Mouse (Mus musculus) neural tube, embryonic 11.5 days (tissue): ENCODE data around the gene Plekho2. TPM values are rescaled to one million over a fixed set of nuclear protein-coding genes. Genes with fewer than 3 reads are reported as not detected.

Source experiments
- ATAC-seq: fragments of 200-750 bp; cut with Nextera tagmentation; 2 replicates; pipeline ENCODE4 v1.8.0; 2017; ENCODE audit warnings: moderate number of reproducible peaks, mild to moderate bottlenecking, moderate TSS enrichment, moderate library complexity; ENCODE audit not compliant: insufficient read depth, low FRiP score, low TSS enrichment
- DNase-seq: peaks from one replicate; pipeline ENCODE4 v3.0.0-alpha.2; 2015; ENCODE audit warnings: low spot score
- H3K27ac ChIP-seq: fragments of 300-500 bp; sonication (generic); 2 replicates; pipeline ENCODE4 v1.5.1; 2014; ENCODE audit warnings: low read depth, mild to moderate bottlenecking, low read length
- H3K27me3 ChIP-seq: fragments of 300-500 bp; sonication (generic); 2 replicates; pipeline ENCODE4 v1.6.1; 2014; ENCODE audit warnings: mild to moderate bottlenecking, low read length, mixed read lengths; ENCODE audit not compliant: control insufficient read depth, insufficient read depth
- H3K36me3 ChIP-seq: fragments of 300-500 bp; sonication (generic); 2 replicates; pipeline ENCODE4 v1.6.1; 2014; ENCODE audit warnings: mild to moderate bottlenecking, low read length, moderate library complexity, mixed read lengths; ENCODE audit not compliant: control insufficient read depth, insufficient read depth
- H3K4me1 ChIP-seq: fragments of 300-500 bp; sonication (generic); 2 replicates; pipeline ENCODE4 v1.6.1; 2014; ENCODE audit warnings: low read length, mixed read lengths; ENCODE audit not compliant: control insufficient read depth, insufficient read depth
- H3K4me2 ChIP-seq: fragments of 300-500 bp; sonication (generic); 2 replicates; pipeline ENCODE4 v1.6.1; 2014; ENCODE audit warnings: low read depth, mild to moderate bottlenecking, moderate library complexity
- H3K4me3 ChIP-seq: fragments of 300-500 bp; sonication (generic); 2 replicates; pipeline ENCODE4 v1.5.1; 2014; ENCODE audit warnings: low read depth, low read length
- H3K9ac ChIP-seq: fragments of 300-500 bp; sonication (generic); 2 replicates; pipeline ENCODE4 v1.6.1; 2014; ENCODE audit warnings: mild to moderate bottlenecking, low read length
- H3K9me3 ChIP-seq: fragments of 300-500 bp; sonication (generic); 2 replicates; pipeline ENCODE4 v1.6.1; 2016; ENCODE audit warnings: low read length; ENCODE audit not compliant: control insufficient read depth
- WGBS: fragments of 180-500 bp; shearing (Covaris S2); extraction: QIAGEN DNeasy Blood & Tissue Kit; methylation state at CpG from one replicate; pipeline ENCODE4 v1.1.7; 2014; 5-methylcytosine and 5-hydroxymethylcytosine counted together
- polyA plus RNA-seq: library from polyadenylated mRNA; unstranded; fragments of >200 nt; fragmentation: Nextera tagmentation; extraction: Ambion mirVana; gene quantifications from 2 replicates; pipeline ENCODE4 v1.2.1, GENCODE M21; 2014

The Plekho2 gene
- polyA plus RNA-seq, 1 experiment from 2014 or later, result 13.3 TPM

- no peaks in the 10 kb centered on the region for H3K9me3 ChIP-seq
- H3K36me3 ChIP-seq, result peaks cover 6% of the 10 kb centered on the region
- H3K4me1 ChIP-seq, result peaks cover 31% of the 10 kb centered on the region
- DNase-seq (peak; percentile 9), ATAC-seq (no peak)
- H3K27me3 ChIP-seq, result no peaks in the 10 kb centered on the region
- no peak overlapping the region for H3K4me3 ChIP-seq
- no peak overlapping the region for H3K27ac ChIP-seq
- 94% methylated on average over 5 of the region's 5 CpGs for WGBS
- no peak overlapping the region for H3K4me2 ChIP-seq
- no peak overlapping the region for H3K9ac ChIP-seq
Measured at GRCm38 (mm10) chr9:65552141-65552540, 27.7 kb downstream of the Plekho2 start.

- no peak overlapping the region for H3K9ac ChIP-seq
- DNase-seq (peak; percentile 60), ATAC-seq (no peak)
- no peak overlapping the region for H3K4me2 ChIP-seq
- H3K4me1 ChIP-seq, result peaks cover 31% of the 10 kb centered on the region
- H3K36me3 ChIP-seq, result peaks cover 3% of the 10 kb centered on the region; the same call in 1 of the 2 replicates
- H3K27ac ChIP-seq, result peak overlapping the region; percentile 1; the same call in 1 of the 2 replicates
- no peak overlapping the region for H3K4me3 ChIP-seq
- WGBS, result 25% methylated on average over 5 of the region's 5 CpGs
- H3K27me3 ChIP-seq, result no peaks in the 10 kb centered on the region
- H3K9me3 ChIP-seq, result no peaks in the 10 kb centered on the region
Measured at GRCm38 (mm10) chr9:65551035-65551434, 28.8 kb downstream of the Plekho2 start.

GRCm38 (mm10) chr9:65550079-65550831 lies 29.6 kb downstream of the Plekho2 start:
- no peak for DNase-seq
- H3K27ac ChIP-seq, result 0 out of 2 replicates have a peak overlapping the region, but pooled peaks have one; percentile 1
- H3K9ac ChIP-seq, result no peak overlapping the region
- no peak overlapping the region for H3K4me3 ChIP-seq
- ATAC-seq, result no peak
- no peaks in the 10 kb centered on the region for H3K36me3 ChIP-seq
- 41% methylated on average over 7 of the region's 7 CpGs for WGBS
- H3K9me3 ChIP-seq, result no peaks in the 10 kb centered on the region
- H3K4me2 ChIP-seq, result no peak overlapping the region
- H3K27me3 ChIP-seq, result no peaks in the 10 kb centered on the region
- H3K4me1 ChIP-seq, result peaks cover 27% of the 10 kb centered on the region

GRCm38 (mm10) chr9:65549643-65550042 lies 30.2 kb downstream of the Plekho2 start:
- Histone ChIP-seq H3K27ac (no peak overlapping the region), H3K4me1 (peaks cover 21% of the 10 kb centered on the region), H3K4me2 (no peak overlapping the region), H3K4me3 (no peak overlapping the region), H3K9me3 (no peaks in the 10 kb centered on the region), H3K27me3 (no peaks in the 10 kb centered on the region), H3K9ac (no peak overlapping the region), H3K36me3 (no peaks in the 10 kb centered on the region)
- 88% methylated on average over 5 of the region's 5 CpGs for WGBS
- DNase-seq (no peak), ATAC-seq (no peak)

- H3K9me3 ChIP-seq, result no peaks in the 10 kb centered on the region
- no peak overlapping the region for H3K27ac ChIP-seq
- H3K4me3 ChIP-seq, result no peak overlapping the region
- no peaks in the 10 kb centered on the region for H3K27me3 ChIP-seq
- ATAC-seq (no peak), DNase-seq (peak; percentile 9)
- peaks cover 17% of the 10 kb centered on the region for H3K4me1 ChIP-seq
- no peak overlapping the region for H3K4me2 ChIP-seq
- no peaks in the 10 kb centered on the region for H3K36me3 ChIP-seq
- no peak overlapping the region for H3K9ac ChIP-seq
- 79% methylated on average over 3 of the region's 3 CpGs for WGBS
Measured at GRCm38 (mm10) chr9:65549139-65549538, 30.7 kb downstream of the Plekho2 start.

GRCm38 (mm10) chr9:65548311-65548710 lies 31.5 kb downstream of the Plekho2 start:
- Histone ChIP-seq H3K4me3 (no peak overlapping the region), H3K36me3 (no peaks in the 10 kb centered on the region), H3K4me1 (peaks cover 17% of the 10 kb centered on the region), H3K4me2 (no peak overlapping the region), H3K9me3 (no peaks in the 10 kb centered on the region), H3K9ac (peak overlapping the region; percentile 28; the same call in 1 of the 2 replicates), H3K27me3 (no peaks in the 10 kb centered on the region), H3K27ac (0 out of 2 replicates have a peak overlapping the region, but pooled peaks have one; percentile 29)
- WGBS, result 61% methylated on average over 8 of the region's 8 CpGs
- DNase-seq (peak; percentile 10), ATAC-seq (no peak)

- H3K27ac ChIP-seq, result 0 out of 2 replicates have a peak overlapping the region, but pooled peaks have one; percentile 29
- H3K4me2 ChIP-seq, result no peak overlapping the region
- DNase-seq (no peak), ATAC-seq (no peak)
- no peak overlapping the region for H3K4me3 ChIP-seq
- H3K9me3 ChIP-seq, result no peaks in the 10 kb centered on the region
- H3K4me1 ChIP-seq, result peaks cover 17% of the 10 kb centered on the region
- H3K36me3 ChIP-seq, result no peaks in the 10 kb centered on the region
- 72% methylated on average over 4 of the region's 4 CpGs for WGBS
- H3K9ac ChIP-seq, result peak overlapping the region; percentile 28; the same call in 1 of the 2 replicates
- H3K27me3 ChIP-seq, result no peaks in the 10 kb centered on the region
Measured at GRCm38 (mm10) chr9:65547844-65548243, 32.0 kb downstream of the Plekho2 start.

- no peaks in the 10 kb centered on the region for H3K27me3 ChIP-seq
- ATAC-seq, result no peak
Measured at GRCm38 (mm10) chr9:65547111-65547510, 32.7 kb downstream of the Plekho2 start.

GRCm38 (mm10) chr9:65546413-65546695 lies 33.5 kb downstream of the Plekho2 start:
- Histone ChIP-seq H3K27ac (no peak overlapping the region), H3K36me3 (no peaks in the 10 kb centered on the region), H3K4me2 (no peak overlapping the region), H3K4me3 (no peak overlapping the region), H3K27me3 (no peaks in the 10 kb centered on the region), H3K9me3 (no peaks in the 10 kb centered on the region), H3K4me1 (peaks cover 17% of the 10 kb centered on the region), H3K9ac (no peak overlapping the region)
- DNase-seq (peak; percentile 7), ATAC-seq (no peak)
- WGBS, result 74% methylated on average over 4 of the region's 4 CpGs

More at GRCm38 (mm10) chr9:65547111-65547510, 32.7 kb downstream of the Plekho2 start:
- peak; percentile 6 for DNase-seq
- Histone ChIP-seq H3K36me3 (no peaks in the 10 kb centered on the region), H3K9ac (no peak overlapping the region), H3K27ac (no peak overlapping the region), H3K4me1 (peaks cover 17% of the 10 kb centered on the region), H3K4me3 (no peak overlapping the region), H3K9me3 (no peaks in the 10 kb centered on the region), H3K4me2 (no peak overlapping the region)
- WGBS, result 88% methylated on average over 5 of the region's 5 CpGs
